Mouse (Mus musculus) kidney, adult 2 months (tissue): ENCODE measurements around the gene Slc48a1. TPM values are rescaled to one million over a fixed set of nuclear protein-coding genes. Genes with fewer than 3 reads are reported as not detected.

ENCODE experiments used
- DNase-seq: peaks from one replicate; pipeline ENCODE4 v3.0.0; 2021
- H3K27ac ChIP-seq: fragments of 200-500 bp; 2 replicates; pipeline ENCODE4 v1.5.1; 2012; ENCODE audit warnings: low read depth, low read length, control low read depth, inconsistent platforms; ENCODE audit not compliant: insufficient read depth
- H3K27me3 ChIP-seq: fragments of 200-500 bp; replicated peaks from 2 replicates; pipeline ENCODE4 v1.6.1; 2012; ENCODE audit warnings: mild to moderate bottlenecking, moderate library complexity, low read length, inconsistent platforms; ENCODE audit not compliant: control insufficient read depth, insufficient read depth
- H3K36me3 ChIP-seq: fragments of 200-500 bp; 2 replicates; pipeline ENCODE4 v1.6.1; 2012; ENCODE audit warnings: mild to moderate bottlenecking, moderate library complexity, low read length, inconsistent platforms; ENCODE audit not compliant: control insufficient read depth, insufficient read depth
- H3K4me1 ChIP-seq: fragments of 200-500 bp; 2 replicates; pipeline ENCODE4 v1.6.1; 2011; ENCODE audit warnings: low read length; ENCODE audit not compliant: control insufficient read depth, insufficient read depth
- H3K4me3 ChIP-seq: fragments of 200-500 bp; 2 replicates; pipeline ENCODE4 v1.5.1; 2011; ENCODE audit warnings: mild to moderate bottlenecking, low read depth, low read length, control low read depth; ENCODE audit not compliant: insufficient read depth
- CTCF ChIP-seq: fragments of 200-500 bp; conservative IDR thresholded peaks from 2 replicates; pipeline ENCODE4 v1.5.1; 2011; ENCODE audit warnings: low read depth, mild to moderate bottlenecking, control low read depth, low read length, moderate library complexity, mixed read lengths; ENCODE audit not compliant: insufficient read depth, insufficient read length
- POLR2A ChIP-seq: fragments of 200-500 bp; IDR thresholded peaks from one replicate; pipeline ENCODE4 v1.6.1; 2011; ENCODE audit warnings: low read depth, low read length, control low read depth
- WGBS: fragments of 180-500 bp; shearing (Covaris S2); methylation state at CpG from one replicate; pipeline ENCODE4 v1.1.7; 2018; 5-methylcytosine and 5-hydroxymethylcytosine counted together
- polyA plus RNA-seq: library from polyadenylated mRNA; depleted of rRNA; stranded (reverse); fragments of >200 nt; gene quantifications from 2 replicates; pipeline ENCODE4 v1.2.3, GENCODE M21; 2012

The Slc48a1 gene
- polyA plus RNA-seq, 1 experiment: 182 TPM

DNA sequence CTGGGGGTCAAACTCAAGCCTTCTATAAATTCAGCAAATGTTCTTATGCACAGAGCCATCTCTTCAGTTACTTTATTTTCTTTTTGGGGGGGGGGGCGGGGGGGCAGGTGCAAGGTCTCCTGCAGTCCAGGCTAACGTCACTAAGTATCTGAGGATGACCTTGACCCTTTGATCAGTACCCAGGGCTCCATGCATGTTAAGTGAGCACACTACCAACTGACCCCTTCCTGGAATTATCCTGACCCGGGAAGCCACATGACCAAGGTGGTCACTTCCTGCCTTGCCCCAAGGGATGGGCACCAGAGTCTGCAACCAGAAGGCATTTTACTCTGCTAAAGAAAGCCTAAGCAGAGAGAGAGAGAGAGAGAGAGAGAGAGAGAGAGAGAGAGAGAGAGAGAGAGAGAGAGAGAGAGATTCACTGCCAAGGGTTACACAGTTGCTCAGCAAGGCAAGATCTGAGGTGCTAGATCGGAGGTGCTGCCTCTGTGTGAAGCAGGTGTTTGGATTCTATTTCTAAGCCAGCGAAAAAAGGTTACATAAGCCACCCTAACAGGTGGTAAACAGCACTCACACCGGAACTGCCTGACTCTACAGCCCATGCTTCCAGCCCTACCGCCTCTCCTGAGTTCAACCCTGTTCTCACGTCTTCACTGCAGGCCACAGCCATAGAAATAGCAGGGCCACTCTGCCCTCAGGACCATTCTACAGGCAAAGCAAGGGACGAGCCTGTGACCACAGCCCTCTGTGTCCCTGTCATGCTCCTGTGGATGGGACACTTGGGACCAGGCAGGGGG is 14.9 kb upstream of the Slc48a1 start:
- TF ChIP-seq CTCF (no peak), POLR2A (no peak)
- Histone ChIP-seq H3K27ac (peak overlapping the region; percentile 95), H3K4me1 (peaks cover 34% of the 10 kb centered on the region), H3K4me3 (peak overlapping the region; percentile 12; the same call in 1 of the 2 replicates), H3K36me3 (peaks cover 10% of the 10 kb centered on the region; the same call in 1 of the 2 replicates), H3K27me3 (no peaks in the 10 kb centered on the region)
- 22% methylated on average over 9 of the region's 9 CpGs for WGBS
- DNase-seq: peak; percentile 73

- Histone ChIP-seq H3K27me3 (no peaks in the 10 kb centered on the region), H3K36me3 (peaks cover 4% of the 10 kb centered on the region; the same call in 1 of the 2 replicates), H3K4me3 (peak overlapping the region; percentile 93), H3K27ac (peak overlapping the region; percentile 95), H3K4me1 (peaks cover 34% of the 10 kb centered on the region)
- 28% methylated on average over 2 of the region's 2 CpGs for WGBS
- DNase-seq: peak; percentile 33
- TF ChIP-seq CTCF (no peak), POLR2A (no peak)
Observed at GRCm38 (mm10) chr15:97764532-97764931, 13.8 kb upstream of the Slc48a1 start.

DNA sequence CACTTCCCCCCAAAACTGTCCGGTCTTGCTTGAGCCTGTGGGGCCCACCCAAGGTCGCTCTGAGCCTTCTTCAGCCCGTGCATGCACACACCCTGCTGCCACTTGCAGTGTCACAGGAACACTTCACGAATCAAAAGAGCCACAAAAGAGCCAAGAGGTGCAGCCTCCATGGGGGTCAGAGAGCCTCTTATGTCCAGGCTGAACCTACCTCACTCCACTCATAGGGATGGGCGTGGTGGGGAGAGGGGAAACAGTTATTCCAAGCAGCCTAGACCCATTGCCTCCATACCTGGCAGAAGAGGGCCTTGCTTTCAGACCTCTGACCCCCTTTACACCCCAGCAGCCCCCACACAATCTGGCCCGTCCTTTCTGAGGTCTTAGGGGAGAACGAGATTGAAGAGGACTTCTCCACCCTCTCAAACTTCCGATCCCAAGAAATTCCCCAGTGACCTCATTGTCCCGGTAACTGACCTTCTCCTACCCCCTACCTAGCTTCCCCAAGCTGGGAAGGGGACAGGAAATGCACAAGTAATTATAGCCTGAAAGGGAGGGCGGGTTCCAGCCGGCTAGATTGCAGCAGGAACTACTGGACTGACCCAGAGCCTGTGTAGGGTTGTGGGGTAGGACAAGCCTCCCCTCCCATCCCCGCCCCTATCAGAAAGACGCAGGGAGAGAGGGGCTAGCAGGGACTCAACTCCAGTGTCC is 13.1 kb upstream of the Slc48a1 start:
- no peak for TF ChIP-seq CTCF
- peak; percentile 42 for TF ChIP-seq POLR2A
- Histone ChIP-seq H3K4me1 (peaks cover 32% of the 10 kb centered on the region), H3K27ac (peak overlapping the region; percentile 95), H3K27me3 (no peaks in the 10 kb centered on the region), H3K4me3 (peak overlapping the region; percentile 93), H3K36me3 (peaks cover 4% of the 10 kb centered on the region; the same call in 1 of the 2 replicates)
- whole genome bisulfite sequencing: 23% methylated on average over 13 of the region's 13 CpGs
- DNase-seq: peak; percentile 82

- Histone ChIP-seq H3K36me3 (no peaks in the 10 kb centered on the region; the same call in 1 of the 2 replicates), H3K4me1 (peaks cover 35% of the 10 kb centered on the region), H3K27ac (peak overlapping the region; percentile 95), H3K27me3 (no peaks in the 10 kb centered on the region), H3K4me3 (peak overlapping the region; percentile 93)
- WGBS: 10% methylated on average over 8 of the region's 8 CpGs
- no peak for DNase-seq
- no peak for TF ChIP-seq POLR2A
- TF ChIP-seq CTCF: no peak
Observed at GRCm38 (mm10) chr15:97766194-97766593, 12.1 kb upstream of the Slc48a1 start.

- peak; percentile 90 for DNase-seq
- 3% methylated on average over 23 of the region's 23 CpGs for WGBS
- Histone ChIP-seq H3K27me3 (no peaks in the 10 kb centered on the region), H3K4me3 (peak overlapping the region; percentile 93), H3K36me3 (no peaks in the 10 kb centered on the region; the same call in 1 of the 2 replicates), H3K27ac (peak overlapping the region; percentile 95), H3K4me1 (peaks cover 34% of the 10 kb centered on the region)
- TF ChIP-seq POLR2A (peak; percentile 56), CTCF (no peak)
Observed at GRCm38 (mm10) chr15:97766594-97767279, 11.6 kb upstream of the Slc48a1 start.

GRCm38 (mm10) chr15:97767280-97768186 is 10.8 kb upstream of the Slc48a1 start, which contains the start of gene Rapgef3:
Gene Rapgef3, minus strand, starts transcription at chr15:97767972.
- peak within 1 kb of the TSS; percentile 93 for H3K4me3 ChIP-seq
- H3K36me3 ChIP-seq: no peaks in the 10 kb centered on the region; the same call in 1 of the 2 replicates
- peak within 1 kb of the TSS; percentile 95 for H3K27ac ChIP-seq
- TF ChIP-seq POLR2A (peak; percentile 63), CTCF (peak; percentile 53)
- no peaks in the 10 kb centered on the region for H3K27me3 ChIP-seq
- DNase-seq: peak; percentile 97
- under 1% methylated on average over 44 of the region's 44 CpGs for WGBS
- H3K4me1 ChIP-seq: peaks cover 33% of the 10 kb centered on the region
